Mouse (Mus musculus) kidney, adult 2 months (tissue): ENCODE results near the gene Il11ra1. TPM values are rescaled to one million over a fixed set of nuclear protein-coding genes. Genes with fewer than 3 reads are reported as not detected.

Experiments used
- DNase-seq: peaks from one replicate; pipeline ENCODE4 v3.0.0; 2021
- H3K27ac ChIP-seq: fragments of 200-500 bp; 2 replicates; pipeline ENCODE4 v1.5.1; 2012; ENCODE audit warnings: low read depth, low read length, control low read depth, inconsistent platforms; ENCODE audit not compliant: insufficient read depth
- H3K27me3 ChIP-seq: fragments of 200-500 bp; replicated peaks from 2 replicates; pipeline ENCODE4 v1.6.1; 2012; ENCODE audit warnings: mild to moderate bottlenecking, moderate library complexity, low read length, inconsistent platforms; ENCODE audit not compliant: control insufficient read depth, insufficient read depth
- H3K36me3 ChIP-seq: fragments of 200-500 bp; 2 replicates; pipeline ENCODE4 v1.6.1; 2012; ENCODE audit warnings: mild to moderate bottlenecking, moderate library complexity, low read length, inconsistent platforms; ENCODE audit not compliant: control insufficient read depth, insufficient read depth
- H3K4me1 ChIP-seq: fragments of 200-500 bp; 2 replicates; pipeline ENCODE4 v1.6.1; 2011; ENCODE audit warnings: low read length; ENCODE audit not compliant: control insufficient read depth, insufficient read depth
- H3K4me3 ChIP-seq: fragments of 200-500 bp; 2 replicates; pipeline ENCODE4 v1.5.1; 2011; ENCODE audit warnings: mild to moderate bottlenecking, low read depth, low read length, control low read depth; ENCODE audit not compliant: insufficient read depth
- CTCF ChIP-seq: fragments of 200-500 bp; conservative IDR thresholded peaks from 2 replicates; pipeline ENCODE4 v1.5.1; 2011; ENCODE audit warnings: low read depth, mild to moderate bottlenecking, control low read depth, low read length, moderate library complexity, mixed read lengths; ENCODE audit not compliant: insufficient read depth, insufficient read length
- POLR2A ChIP-seq: fragments of 200-500 bp; IDR thresholded peaks from one replicate; pipeline ENCODE4 v1.6.1; 2011; ENCODE audit warnings: low read depth, low read length, control low read depth
- WGBS: fragments of 180-500 bp; shearing (Covaris S2); methylation state at CpG from one replicate; pipeline ENCODE4 v1.1.7; 2018; 5-methylcytosine and 5-hydroxymethylcytosine counted together
- polyA plus RNA-seq: library from polyadenylated mRNA; depleted of rRNA; stranded (reverse); fragments of >200 nt; gene quantifications from 2 replicates; pipeline ENCODE4 v1.2.3, GENCODE M21; 2012

Il11ra1 gene
- polyA plus RNA-seq, 1 experiment = 125 TPM

GRCm38 (mm10) chr4:41671500-41671899 is 28.3 kb upstream of the Il11ra1 start:
- WGBS = 43% methylated on average over 5 of the region's 5 CpGs
- Histone ChIP-seq H3K4me1 (peaks cover 2% of the 10 kb centered on the region; the same call in 1 of the 2 replicates), H3K4me3 (no peak overlapping the region), H3K27ac (no peak overlapping the region), H3K27me3 (no peaks in the 10 kb centered on the region), H3K36me3 (no peaks in the 10 kb centered on the region)
- TF ChIP-seq POLR2A (no peak), CTCF (no peak)
- DNase-seq = no peak

- H3K36me3 ChIP-seq = no peaks in the 10 kb centered on the region
- WGBS = 49% methylated on average over 8 of the region's 8 CpGs
- H3K27ac ChIP-seq = no peak overlapping the region
- TF ChIP-seq POLR2A (no peak), CTCF (no peak)
- H3K4me3 ChIP-seq = no peak overlapping the region
- no peaks in the 10 kb centered on the region for H3K27me3 ChIP-seq
- peaks cover 5% of the 10 kb centered on the region; the same call in 1 of the 2 replicates for H3K4me1 ChIP-seq
- DNase-seq = no peak
These were observed 27.8 kb upstream of the Il11ra1 start for GRCm38 (mm10) chr4:41671963-41672480.

GRCm38 (mm10) chr4:41672522-41672963 is 27.2 kb upstream of the Il11ra1 start:
- H3K27me3 ChIP-seq = no peaks in the 10 kb centered on the region
- no peak overlapping the region for H3K27ac ChIP-seq
- DNase-seq = no peak
- peaks cover 5% of the 10 kb centered on the region; the same call in 1 of the 2 replicates for H3K4me1 ChIP-seq
- TF ChIP-seq CTCF = no peak
- TF ChIP-seq POLR2A = no peak
- H3K4me3 ChIP-seq = no peak overlapping the region
- 61% methylated on average over 8 of the region's 8 CpGs for WGBS
- H3K36me3 ChIP-seq = no peaks in the 10 kb centered on the region

- no peak for TF ChIP-seq POLR2A
- no peak for TF ChIP-seq CTCF
- no peaks in the 10 kb centered on the region for H3K27me3 ChIP-seq
- H3K4me3 ChIP-seq = no peak overlapping the region
- no peaks in the 10 kb centered on the region for H3K36me3 ChIP-seq
- WGBS = 83% methylated on average over 19 of the region's 19 CpGs
- H3K27ac ChIP-seq = no peak overlapping the region
- DNase-seq = no peak
- H3K4me1 ChIP-seq = peaks cover 5% of the 10 kb centered on the region; the same call in 1 of the 2 replicates
These were observed 26.6 kb upstream of the Il11ra1 start for GRCm38 (mm10) chr4:41673186-41673585.

- no peaks in the 10 kb centered on the region for H3K36me3 ChIP-seq
- no peak for TF ChIP-seq POLR2A
- TF ChIP-seq CTCF = no peak
- peaks cover 5% of the 10 kb centered on the region; the same call in 1 of the 2 replicates for H3K4me1 ChIP-seq
- no peak overlapping the region for H3K4me3 ChIP-seq
- 57% methylated on average over 17 of the region's 17 CpGs for WGBS
- no peak for DNase-seq
- no peaks in the 10 kb centered on the region for H3K27me3 ChIP-seq
- no peak overlapping the region for H3K27ac ChIP-seq
These were observed 23.4 kb upstream of the Il11ra1 start for GRCm38 (mm10) chr4:41676248-41677005.

GRCm38 (mm10) chr4:41677006-41677629 is 22.7 kb upstream of the Il11ra1 start:
- Histone ChIP-seq H3K4me1 (peaks cover 5% of the 10 kb centered on the region; the same call in 1 of the 2 replicates), H3K27me3 (no peaks in the 10 kb centered on the region), H3K4me3 (no peak overlapping the region), H3K36me3 (no peaks in the 10 kb centered on the region), H3K27ac (no peak overlapping the region)
- DNase-seq = peak; percentile 32
- TF ChIP-seq CTCF (no peak), POLR2A (no peak)
- WGBS = 41% methylated on average over 12 of the region's 13 CpGs

GRCm38 (mm10) chr4:41678863-41679262 is 20.9 kb upstream of the Il11ra1 start:
- no peaks in the 10 kb centered on the region for H3K36me3 ChIP-seq
- TF ChIP-seq POLR2A = no peak
- no peak for TF ChIP-seq CTCF
- no peak overlapping the region for H3K4me3 ChIP-seq
- no peak overlapping the region for H3K27ac ChIP-seq
- no peaks in the 10 kb centered on the region for H3K27me3 ChIP-seq
- H3K4me1 ChIP-seq = peaks cover 5% of the 10 kb centered on the region; the same call in 1 of the 2 replicates
- peak; percentile 29 for DNase-seq
- WGBS = 64% methylated on average over 6 of the region's 6 CpGs
